Mouse (Mus musculus) T-helper 17 cell (primary cell): ENCODE results near the gene Trabd2b.

Experiments
- in situ Hi-C, 2 experiments: fragments of 300-600 bp; cut with MboI, MseI; formaldehyde crosslinking; loops; 1 replicate in 1 of 2; 2 replicates in 1 of 2; pipeline ENCODE4 v1.15.1; 2025; ENCODE audit warnings: high pct_unique_total_duplicates in 2 of 2

Trabd2b gene

GRCm38 (mm10) chr4:114643679-114644208 is 237.2 kb downstream of the Trabd2b start:
- in situ Hi-C loops: no loop called here

GRCm38 (mm10) chr4:114645341-114645740 is 238.8 kb downstream of the Trabd2b start:
- in situ Hi-C loops: loop anchor here in 1 of 2 experiments (5.0 kb wide), 1 partner anchor 252 kb away; no protein-coding TSS in a partner anchor

DNA sequence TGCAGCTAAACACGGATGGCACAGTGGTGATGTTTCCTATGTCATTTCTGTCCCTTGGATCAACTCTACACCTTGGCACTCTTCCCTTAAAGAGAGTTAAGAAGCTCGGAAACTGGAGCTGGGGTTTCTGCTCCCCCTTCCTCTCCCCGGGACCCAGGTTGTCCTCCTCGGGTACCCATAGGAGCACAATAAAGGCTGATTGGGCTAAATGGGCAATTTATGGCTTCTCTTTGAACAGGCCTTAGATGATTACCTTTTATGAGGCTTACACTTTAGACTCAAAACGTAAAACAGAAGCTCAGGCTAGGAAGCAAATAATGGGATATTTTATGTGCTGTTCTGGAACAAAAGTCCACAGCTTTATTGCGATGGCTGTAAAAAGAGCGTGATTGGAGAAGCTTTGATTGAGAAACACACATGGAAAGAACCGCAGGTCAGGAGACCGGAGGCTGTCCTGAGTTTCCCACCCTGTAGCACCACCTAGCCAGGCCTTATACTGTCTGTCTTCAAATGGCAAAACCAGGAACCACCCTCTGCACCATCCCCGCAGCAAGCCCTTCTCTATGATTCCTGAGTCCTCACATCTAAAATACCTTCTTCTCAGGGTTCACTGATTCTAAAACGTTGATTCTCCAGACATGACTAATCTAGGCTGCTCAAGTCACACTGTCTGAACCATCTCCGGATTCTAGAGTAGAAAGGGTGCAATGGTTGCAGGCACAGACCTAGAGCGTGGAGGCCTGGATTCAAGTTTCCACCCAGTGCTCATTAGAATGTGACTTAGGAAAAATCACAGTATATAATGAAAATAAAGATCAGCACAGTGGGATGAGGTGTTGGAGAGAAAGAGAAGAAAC is 240.5 kb downstream of the Trabd2b start:
- in situ Hi-C loops: loop anchor here in 1 of 2 experiments (5.0 kb wide), 1 partner anchor 250 kb away; no protein-coding TSS in a partner anchor

DNA sequence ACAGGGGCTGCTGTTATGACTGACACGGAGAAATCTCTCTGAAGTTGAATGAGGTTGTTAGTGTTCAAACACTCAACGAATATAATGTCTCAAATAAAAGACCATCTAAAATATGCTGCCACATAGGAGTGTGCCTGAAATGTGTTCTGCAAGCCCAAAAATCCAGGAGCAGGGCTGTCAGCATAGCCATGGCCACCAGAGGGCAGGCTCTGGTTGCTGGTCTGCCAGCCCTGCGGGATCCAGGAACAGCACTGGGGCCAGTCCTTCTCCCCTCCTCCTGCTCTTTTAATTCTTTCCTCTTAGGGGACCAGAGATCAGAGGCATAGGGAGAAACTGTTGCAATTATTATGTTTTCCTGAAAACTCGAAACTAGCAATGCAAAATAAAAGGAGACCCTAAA is 241.2 kb downstream of the Trabd2b start:
- in situ Hi-C loops: loop anchor here in 1 of 2 experiments (5.0 kb wide), 1 partner anchor 250 kb away; no protein-coding TSS in a partner anchor

GRCm38 (mm10) chr4:114648532-114649074 is 242.1 kb downstream of the Trabd2b start:
- in situ Hi-C loops: loop anchor here in 1 of 2 experiments (5.0 kb wide), 1 partner anchor 249 kb away; no protein-coding TSS in a partner anchor

DNA sequence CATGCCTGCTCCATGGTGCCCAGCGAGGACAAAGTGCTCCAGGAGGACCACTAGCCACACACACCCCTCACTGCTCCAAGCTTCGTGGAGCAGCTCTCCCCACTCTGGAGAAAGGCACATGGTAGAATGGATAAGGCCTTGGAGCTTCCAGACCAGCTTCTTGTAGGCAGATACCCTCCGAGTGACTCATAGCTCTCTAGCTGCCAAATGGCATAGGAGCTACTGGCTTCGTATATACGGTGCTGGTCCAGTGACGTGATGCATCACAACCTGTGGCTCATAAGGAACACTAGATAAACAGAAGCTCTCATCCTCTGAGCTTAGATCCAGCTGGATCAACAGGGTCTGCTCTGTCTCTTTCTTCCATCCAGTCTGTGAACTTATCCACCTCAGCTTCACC is 244.0 kb downstream of the Trabd2b start:
- in situ Hi-C loops: loop anchor here in 1 of 2 experiments (25.0 kb wide), 1 partner anchor 262 kb away; the partner anchor contains the start of gene Foxd2

- in situ Hi-C loops: loop anchor here in 1 of 2 experiments (25.0 kb wide), 1 partner anchor 261 kb away; the partner anchor contains the start of gene Foxd2
Measured at GRCm38 (mm10) chr4:114651007-114651406, 244.5 kb downstream of the Trabd2b start.

GRCm38 (mm10) chr4:114651606-114652005 is 245.1 kb downstream of the Trabd2b start:
- in situ Hi-C loops: loop anchor here in 1 of 2 experiments (25.0 kb wide), 1 partner anchor 261 kb away; the partner anchor contains the start of gene Foxd2

DNA sequence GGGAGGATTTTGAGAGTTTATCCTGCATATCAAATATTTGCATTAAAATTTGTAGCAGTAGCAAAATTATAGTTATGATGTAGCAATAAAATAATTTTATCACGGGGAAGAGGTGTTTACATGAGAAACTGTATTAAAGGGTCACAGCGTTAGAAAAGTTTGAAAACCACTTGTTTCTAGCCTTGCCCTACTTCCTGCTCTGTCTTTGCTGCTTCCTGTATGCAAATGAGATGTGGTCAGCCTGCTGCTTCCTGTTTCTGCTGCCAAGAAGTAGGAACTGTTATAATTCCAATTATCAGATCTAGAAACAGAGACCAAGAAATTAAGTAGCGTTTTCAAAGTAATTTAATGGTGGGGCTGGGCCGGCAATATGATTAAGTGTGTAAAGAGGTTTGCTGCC is 245.9 kb downstream of the Trabd2b start:
- in situ Hi-C loops: loop anchor here in 1 of 2 experiments (25.0 kb wide), 1 partner anchor 260 kb away; the partner anchor contains the start of gene Foxd2

GRCm38 (mm10) chr4:114657933-114658332 is 251.4 kb downstream of the Trabd2b start:
- in situ Hi-C loops: loop anchor here in 1 of 2 experiments (25.0 kb wide), 1 partner anchor 254 kb away; the partner anchor contains the start of gene Foxd2

- in situ Hi-C loops: loop anchor here in 1 of 2 experiments (25.0 kb wide), 1 partner anchor 252 kb away; the partner anchor contains the start of gene Foxd2
Measured at GRCm38 (mm10) chr4:114659876-114660275, 253.4 kb downstream of the Trabd2b start.

- in situ Hi-C loops: loop anchor here (5.0 to 25.0 kb wide), 2 partner anchors 248 to 283 kb away; partner anchors contain the start of gene Foxd2 (in 1 of the 2)
Measured at GRCm38 (mm10) chr4:114664063-114665036, 257.8 kb downstream of the Trabd2b start.
